In genomic region chr2:43295801-43296200, GRCm38 (mm10) we compare ENCODE assay signal across 24 mouse cellular contexts.
DNase-seq lines count a peak whose midpoint lies in the region; ATAC-seq and TF ChIP-seq lines count a peak whose summit lies in the region.
"Had no signal": no experiment of that assay in that cellular context is flagged by ENCODE, and none has a peak within 500 bp of the region (broad histone marks: within the 10 kb centered on the region; RNA-seq: fewer than 3 reads in every experiment).

No protein-coding gene starts in this region.

- H3K27ac ChIP-seq in intestine, postnatal 0 days (ENCODE audit: low read depth, low read length) = no peak overlapping the region
- H3K27ac ChIP-seq in intestine, embryonic 15.5 days = no peak overlapping the region
- H3K27ac ChIP-seq in kidney, embryonic 14.5 days (ENCODE audit: low read depth, low read length) = no peak overlapping the region
- H3K27ac ChIP-seq: embryonic facial prominence, embryonic 10.5 days; embryonic facial prominence, embryonic 12.5 days; forebrain, embryonic 13.5 days; forebrain, embryonic 15.5 days had no signal

- DNase-seq in kidney, adult 8-10 months = peak; percentile 15
- DNase-seq in kidney, postnatal 36 days = peak; percentile 2 to 19
- no peak for DNase-seq in kidney, postnatal 25 days
- DNase-seq: adrenal gland, adult 8-10 months; adrenal gland, postnatal 14 days; adrenal gland, postnatal 36 days; B cell, adult 2 months; cerebellum, adult 11-12 months; cerebellum, adult 2 months; cerebellum, adult 9-10 months; cerebellum, postnatal 10 days; cerebellum, postnatal 25 days had no signal

- H3K4me2 ChIP-seq in intestine, postnatal 0 days (replicated peaks; ENCODE audit: low read depth) = no peak overlapping the region
- H3K4me2 ChIP-seq in intestine, embryonic 15.5 days (replicated peaks) = no peak overlapping the region
- H3K4me2 ChIP-seq in kidney, embryonic 14.5 days (replicated peaks; ENCODE audit: low read depth, low read length) = no peak overlapping the region
- H3K4me2 ChIP-seq: embryonic facial prominence, embryonic 12.5 days; forebrain, embryonic 13.5 days; forebrain, embryonic 15.5 days had no signal

- WGBS in intestine, postnatal 0 days = 50% methylated on average over 2 of the region's 2 CpGs
- 73% methylated on average over 2 of the region's 2 CpGs for WGBS in intestine, embryonic 15.5 days
- 85% methylated on average over 2 of the region's 2 CpGs for WGBS in kidney, embryonic 14.5 days

- no peak for TF ChIP-seq CTCF in intestine, postnatal 0 days (IDR thresholded peaks at IDR 0.05; ENCODE audit: low read depth)

- ATAC-seq in intestine, postnatal 0 days = peak; percentile 78
- ATAC-seq in intestine, embryonic 15.5 days = no peak
- ATAC-seq in kidney, embryonic 14.5 days (ENCODE audit: low FRiP score, low TSS enrichment) = no peak
- ATAC-seq: activated CD4-positive, CD25-positive, alpha-beta regulatory T cell, adult 4 months; CD4-positive, CD25-positive, alpha-beta regulatory T cell, adult 4 months; forebrain, embryonic 13.5 days; forebrain, embryonic 15.5 days; Patski had no signal

- H3K27me3 ChIP-seq in intestine, postnatal 0 days (replicated peaks; ENCODE audit: control insufficient read depth, insufficient read depth, low read length) = no peaks in the 10 kb centered on the region
- no peaks in the 10 kb centered on the region for H3K27me3 ChIP-seq in intestine, embryonic 15.5 days (replicated peaks)
- no peaks in the 10 kb centered on the region for H3K27me3 ChIP-seq in kidney, embryonic 14.5 days (ENCODE audit: control insufficient read depth, insufficient read depth, low read length)
- H3K27me3 ChIP-seq: CH12.LX; embryonic facial prominence, embryonic 12.5 days; forebrain, embryonic 13.5 days; forebrain, embryonic 15.5 days had no signal

- no peaks in the 10 kb centered on the region for H3K4me1 ChIP-seq in intestine, postnatal 0 days (replicated peaks; ENCODE audit: control insufficient read depth, insufficient read depth, low read length)
- H3K4me1 ChIP-seq in intestine, embryonic 15.5 days (replicated peaks) = no peaks in the 10 kb centered on the region
- H3K4me1 ChIP-seq in kidney, embryonic 14.5 days (ENCODE audit: control insufficient read depth, insufficient read depth, low read length) = no peaks in the 10 kb centered on the region
- H3K4me1 ChIP-seq: embryonic facial prominence, embryonic 10.5 days; embryonic facial prominence, embryonic 12.5 days; forebrain, embryonic 13.5 days; forebrain, embryonic 15.5 days had no signal

- H3K9me3 ChIP-seq in intestine, postnatal 0 days (ENCODE audit: control insufficient read depth) = no peaks in the 10 kb centered on the region
- no peaks in the 10 kb centered on the region for H3K9me3 ChIP-seq in intestine, embryonic 15.5 days
- H3K9me3 ChIP-seq in kidney, embryonic 14.5 days (ENCODE audit: control insufficient read depth, low read length) = no peaks in the 10 kb centered on the region
- H3K9me3 ChIP-seq: embryonic facial prominence, embryonic 10.5 days; embryonic facial prominence, embryonic 12.5 days; forebrain, embryonic 13.5 days; forebrain, embryonic 15.5 days; G1E had no signal

- no peak overlapping the region for H3K9ac ChIP-seq in intestine, postnatal 0 days (ENCODE audit: low read depth, low read length)
- H3K9ac ChIP-seq in intestine, embryonic 15.5 days = no peak overlapping the region
- H3K9ac ChIP-seq in kidney, embryonic 14.5 days (ENCODE audit: low read depth, low read length) = no peak overlapping the region
- H3K9ac ChIP-seq: embryonic facial prominence, embryonic 12.5 days; forebrain, embryonic 13.5 days; forebrain, embryonic 15.5 days had no signal

- H3K4me3 ChIP-seq in intestine, postnatal 0 days (ENCODE audit: low read depth, low read length) = no peak overlapping the region
- no peak overlapping the region for H3K4me3 ChIP-seq in intestine, embryonic 15.5 days (replicated peaks)
- H3K4me3 ChIP-seq in kidney, embryonic 14.5 days (ENCODE audit: low read length) = no peak overlapping the region
- H3K4me3 ChIP-seq: embryonic facial prominence, embryonic 10.5 days; embryonic facial prominence, embryonic 12.5 days; forebrain, embryonic 13.5 days; forebrain, embryonic 15.5 days had no signal

- H3K36me3 ChIP-seq in intestine, postnatal 0 days (ENCODE audit: control insufficient read depth, insufficient read depth) = no peaks in the 10 kb centered on the region
- no peaks in the 10 kb centered on the region for H3K36me3 ChIP-seq in intestine, embryonic 15.5 days
- no peaks in the 10 kb centered on the region for H3K36me3 ChIP-seq in kidney, embryonic 14.5 days (ENCODE audit: control insufficient read depth, insufficient read depth, low read length)
- H3K36me3 ChIP-seq: embryonic facial prominence, embryonic 10.5 days; embryonic facial prominence, embryonic 12.5 days; forebrain, embryonic 15.5 days; G1E had no signal

Comparison
In these comparisons a context has a peak if more than half of its experiments do, and no peak if none do; other contexts are left out.
1. DNase-seq: peak in kidney, adult 8-10 months (2 of 2) and kidney, postnatal 36 days (2 of 2); none in kidney, postnatal 25 days (0 of 2).